Mouse (Mus musculus): ENCODE measurements around the gene Gm17542. TPM values are rescaled to one million over a fixed set of nuclear protein-coding genes. Genes with fewer than 3 reads are reported as not detected.

Gene Gm17542
- polyA plus RNA-seq (2012; rRNA removed; ENCODE audit: low replicate concordance): not detected in 2 replicates

GRCm38 (mm10) chr10:58718110-58718509 lies at the start of gene Gm17542:
Gm17542 (minus strand) TSS chr10:58718210.

GRCm38 (mm10) chr10:58675533-58675932 lies 42.5 kb downstream of the Gm17542 start, which contains the start of gene Edar:
Edar (minus strand) TSS chr10:58675654.

Other genes with a start within 250 kb of the Gm17542 start
- 0.11 and 0.13 TPM in 2 replicates for gene Ccdc138, start 220.3 kb downstream of the Gm17542 start, polyA plus RNA-seq (2012; rRNA removed; ENCODE audit: low replicate concordance)
- 0.15 and 0.49 TPM in 2 replicates for gene Edar, start 42.6 kb downstream of the Gm17542 start, polyA plus RNA-seq (2012; rRNA removed; ENCODE audit: low replicate concordance)
- 0.14 and 0.44 TPM in 2 replicates for gene Sh3rf3, start 95.1 kb upstream of the Gm17542 start, polyA plus RNA-seq (2012; rRNA removed; ENCODE audit: low replicate concordance)